In genomic region chr15:79787815-79788214, GRCm38 (mm10) we compare ENCODE assay signal across 21 mouse cellular contexts. TPM values are rescaled to one million over a fixed set of nuclear protein-coding genes. Genes with fewer than 3 reads are reported as not detected.
DNase-seq lines count a peak whose midpoint lies in the region; ATAC-seq and TF ChIP-seq lines count a peak whose summit lies in the region.
"Had no signal": no experiment of that assay in that cellular context is flagged by ENCODE, and none has a peak within 500 bp of the region (broad histone marks: within the 10 kb centered on the region; RNA-seq: fewer than 3 reads in every experiment).

No protein-coding gene starts in this region.

- TF ChIP-seq POLR2A in cortical plate, adult 2 months (IDR thresholded peaks at IDR 0.05; ENCODE audit: extremely low read depth, insufficient read depth, low read length): no peak

- H3K27ac ChIP-seq in cortical plate, adult 2 months (ENCODE audit: insufficient read depth, low read length): peak overlapping the region; percentile 21; the same call in 1 of the 2 replicates
- peak overlapping the region; percentile 14; the same call in 1 of the 2 replicates for H3K27ac ChIP-seq in hindbrain, embryonic 15.5 days (replicated peaks)
- peak overlapping the region; percentile 5; the same call in 1 of the 2 replicates for H3K27ac ChIP-seq in midbrain, embryonic 15.5 days
- H3K27ac ChIP-seq: forebrain, embryonic 15.5 days; heart, adult 2 months; lung, embryonic 15.5 days had no signal

- WGBS in hindbrain, embryonic 15.5 days: 34% methylated on average over 8 of the region's 8 CpGs
- WGBS in midbrain, embryonic 15.5 days: 30% methylated on average over 8 of the region's 8 CpGs

- 0 out of 2 replicates have a peak, but pooled peaks have one; percentile 10 for ATAC-seq in frontal cortex, adult (ENCODE audit: low TSS enrichment)
- ATAC-seq in hindbrain, embryonic 15.5 days (ENCODE audit: low FRiP score, low read depth): no peak
- ATAC-seq in midbrain, embryonic 15.5 days (replicated peaks): 0 out of 2 replicates have a peak, but pooled peaks have one; percentile 28
- ATAC-seq: forebrain, embryonic 15.5 days had no signal

- H3K4me3 ChIP-seq in cortical plate, adult 2 months (ENCODE audit: insufficient read depth, low read length): no peak overlapping the region
- H3K4me3 ChIP-seq in hindbrain, embryonic 15.5 days: no peak overlapping the region
- no peak overlapping the region for H3K4me3 ChIP-seq in midbrain, embryonic 15.5 days
- H3K4me3 ChIP-seq: erythroblast, embryonic 14.5 days; forebrain, embryonic 15.5 days; heart, adult 2 months; lung, embryonic 15.5 days had no signal

- peaks cover 16% of the 10 kb centered on the region for H3K36me3 ChIP-seq in hindbrain, embryonic 15.5 days
- no peaks in the 10 kb centered on the region; the same call in 1 of the 2 replicates for H3K36me3 ChIP-seq in midbrain, embryonic 15.5 days (replicated peaks)
- H3K36me3 ChIP-seq: forebrain, embryonic 15.5 days; lung, embryonic 15.5 days had no signal

- H3K4me2 ChIP-seq in hindbrain, embryonic 15.5 days: no peak overlapping the region
- no peak overlapping the region for H3K4me2 ChIP-seq in midbrain, embryonic 15.5 days
- H3K4me2 ChIP-seq: forebrain, embryonic 15.5 days; lung, embryonic 15.5 days had no signal

- no peak for DNase-seq in frontal cortex, postnatal 36 days (ENCODE audit: low spot score in 2 of 2)
- DNase-seq in adrenal gland, adult 18-20 months (ENCODE audit: low spot score in 2 of 2): no peak
- no peak for DNase-seq in gastrocnemius, postnatal 25 days
- DNase-seq in left cerebral cortex, postnatal 4 days: no peak
- DNase-seq: adrenal gland, postnatal 14 days; B cell, adult 2 months; cerebellum, adult 8-10 months; heart, adult 2 months; kidney, adult 8-10 months; kidney, postnatal 25 days; right cerebral cortex, postnatal 14 days; thymus, postnatal 36 days had no signal

- no peak overlapping the region for H3K9ac ChIP-seq in hindbrain, embryonic 15.5 days
- H3K9ac ChIP-seq in midbrain, embryonic 15.5 days: no peak overlapping the region
- H3K9ac ChIP-seq: forebrain, embryonic 15.5 days; lung, embryonic 15.5 days had no signal

- TF ChIP-seq CTCF in cortical plate, adult 2 months (IDR thresholded peaks at IDR 0.05; ENCODE audit: extremely low read depth, insufficient read depth, low read length): no peak

- H3K4me1 ChIP-seq in cortical plate, adult 2 months (ENCODE audit: control insufficient read depth, insufficient read depth, low read length): peaks cover 2% of the 10 kb centered on the region; the same call in 1 of the 2 replicates
- H3K4me1 ChIP-seq in hindbrain, embryonic 15.5 days (replicated peaks): peaks cover 6% of the 10 kb centered on the region; the same call in 1 of the 2 replicates
- H3K4me1 ChIP-seq in midbrain, embryonic 15.5 days: peaks cover 6% of the 10 kb centered on the region
- H3K4me1 ChIP-seq: forebrain, embryonic 15.5 days; lung, embryonic 15.5 days had no signal

- intact Hi-C loops in left cerebral cortex, postnatal 4 days (cut with DNase I): no loop called here

- H3K9me3 ChIP-seq in hindbrain, embryonic 15.5 days: no peaks in the 10 kb centered on the region
- no peaks in the 10 kb centered on the region for H3K9me3 ChIP-seq in midbrain, embryonic 15.5 days
- H3K9me3 ChIP-seq: forebrain, embryonic 15.5 days; lung, embryonic 15.5 days had no signal

- H3K27me3 ChIP-seq in hindbrain, embryonic 15.5 days: peaks cover 3% of the 10 kb centered on the region; the same call in 1 of the 2 replicates
- no peaks in the 10 kb centered on the region for H3K27me3 ChIP-seq in midbrain, embryonic 15.5 days (replicated peaks)
- H3K27me3 ChIP-seq: forebrain, embryonic 15.5 days; lung, embryonic 15.5 days had no signal

RNA-seq across cellular contexts. Expression of gene Dnal4, which starts 10.2 kb away (rescaled TPM):
- 71.5 and 72.4 TPM in 2 replicates for polyA plus RNA-seq in cortical plate, adult 2 months (2012; rRNA removed)
- polyA plus RNA-seq in hindbrain, embryonic 15.5 days (2015; fragmentation: Nextera tagmentation; extraction: Ambion mirVana): 68.7 and 69.6 TPM in 2 replicates
- 80.6 and 81.1 TPM in 2 replicates for polyA plus RNA-seq in midbrain, embryonic 15.5 days (2015; fragmentation: Nextera tagmentation; extraction: Ambion mirVana)
- total RNA-seq in adrenal gland, adult 18-20 months (2021): 10 to 100 TPM; 15.0 to 16.6 TPM
- total RNA-seq in gastrocnemius, postnatal 25 days (2021): 1 to 10 TPM; 5.9 to 6.1 TPM
- total RNA-seq in left cerebral cortex, postnatal 4 days (2021): 10 to 100 TPM; 30.4 to 34.4 TPM

RNA-seq across cellular contexts. Expression of gene Nptxr, which starts 16.8 kb away (rescaled TPM):
- 293 and 298 TPM in 2 replicates for polyA plus RNA-seq in cortical plate, adult 2 months (2012; rRNA removed)
- 49.9 and 61.3 TPM in 2 replicates for polyA plus RNA-seq in hindbrain, embryonic 15.5 days (2015; fragmentation: Nextera tagmentation; extraction: Ambion mirVana)
- polyA plus RNA-seq in midbrain, embryonic 15.5 days (2015; fragmentation: Nextera tagmentation; extraction: Ambion mirVana): 52.0 and 54.8 TPM in 2 replicates
- 1 to 10 TPM; 5.1 to 5.5 TPM for total RNA-seq in adrenal gland, adult 18-20 months (2021)
- total RNA-seq in gastrocnemius, postnatal 25 days (2021): 1 to 10 TPM in 1 of 2 experiments, under 1 TPM in 1; 0.72 to 1.0 TPM
- 100 to 1,000 TPM; 240 to 277 TPM for total RNA-seq in left cerebral cortex, postnatal 4 days (2021)
- polyA plus RNA-seq: erythroblast, embryonic 14.5 days had no signal

RNA-seq across cellular contexts. Expression of gene Sun2, which starts 45.5 kb away (rescaled TPM):
- polyA plus RNA-seq in cortical plate, adult 2 months (2012; rRNA removed): 29.7 and 32.0 TPM in 2 replicates
- polyA plus RNA-seq in hindbrain, embryonic 15.5 days (2015; fragmentation: Nextera tagmentation; extraction: Ambion mirVana): 6.4 and 7.2 TPM in 2 replicates
- polyA plus RNA-seq in midbrain, embryonic 15.5 days (2015; fragmentation: Nextera tagmentation; extraction: Ambion mirVana): 7.6 and 9.3 TPM in 2 replicates
- 10 to 100 TPM; 53.1 to 75.3 TPM for total RNA-seq in adrenal gland, adult 18-20 months (2021)
- 10 to 100 TPM; 70.7 to 76.5 TPM for total RNA-seq in gastrocnemius, postnatal 25 days (2021)
- total RNA-seq in left cerebral cortex, postnatal 4 days (2021): 10 to 100 TPM; 27.0 to 29.4 TPM

RNA-seq across cellular contexts. Expression of gene Npcd, which starts 46.2 kb away (rescaled TPM):
- polyA plus RNA-seq in cortical plate, adult 2 months (2012; rRNA removed): 2.4 and 3.0 TPM in 2 replicates
- polyA plus RNA-seq in hindbrain, embryonic 15.5 days (2015; fragmentation: Nextera tagmentation; extraction: Ambion mirVana): 0.44 TPM in 1 of 2 replicates, not detected in the other
- 0.42 and 0.98 TPM in 2 replicates for polyA plus RNA-seq in midbrain, embryonic 15.5 days (2015; fragmentation: Nextera tagmentation; extraction: Ambion mirVana)
- total RNA-seq in adrenal gland, adult 18-20 months (2021): under 1 TPM; 0.32 to 0.89 TPM
- total RNA-seq in gastrocnemius, postnatal 25 days (2021): under 1 TPM in 1 of 2 experiments, not detected in 1; 0.61 TPM
- 10 to 100 TPM in 1 of 2 experiments, 1 to 10 TPM in 1; 6.6 to 14.9 TPM for total RNA-seq in left cerebral cortex, postnatal 4 days (2021)
- total RNA-seq: liver, adult 2 months had no signal
- polyA plus RNA-seq: erythroblast, embryonic 14.5 days; heart, embryonic 16.5 days; liver, adult 2 months had no signal

RNA-seq across cellular contexts. Expression of gene Cbx6, which starts 46.7 kb away (rescaled TPM):
- 295 and 320 TPM in 2 replicates for polyA plus RNA-seq in cortical plate, adult 2 months (2012; rRNA removed)
- 60.8 and 64.5 TPM in 2 replicates for polyA plus RNA-seq in hindbrain, embryonic 15.5 days (2015; fragmentation: Nextera tagmentation; extraction: Ambion mirVana)
- polyA plus RNA-seq in midbrain, embryonic 15.5 days (2015; fragmentation: Nextera tagmentation; extraction: Ambion mirVana): 70.6 and 75.7 TPM in 2 replicates
- 10 to 100 TPM; 41.0 to 43.1 TPM for total RNA-seq in adrenal gland, adult 18-20 months (2021)
- 10 to 100 TPM; 12.5 to 14.6 TPM for total RNA-seq in gastrocnemius, postnatal 25 days (2021)
- total RNA-seq in left cerebral cortex, postnatal 4 days (2021): 100 to 1,000 TPM; 105 to 125 TPM

Comparison
In these comparisons a context has a peak if more than half of its experiments do, and no peak if none do; other contexts are left out.
1. RNA of gene Nptxr, which starts 16.8 kb away (total RNA-seq): 240 to 277 TPM in left cerebral cortex, postnatal 4 days; 5.1 to 5.5 TPM in adrenal gland, adult 18-20 months and 0.72 to 1.0 TPM in gastrocnemius, postnatal 25 days; every median in the first group is over 10 times any median in the second.
2. Peak in every context shown above with its lines, with median percentiles within 50 percentile points of each other: H3K27ac ChIP-seq.